Mouse (Mus musculus): ENCODE results near the gene Efemp1.

The Efemp1 gene

GRCm38 (mm10) chr11:28853102-28853800, at the start of gene Efemp1:
TSS of gene Efemp1 (plus strand) at chr11:28853204.
- DNase-seq, result peak; percentile 37 to 56

GRCm38 (mm10) chr11:28808685-28809084, 44.3 kb upstream of the Efemp1 start:
- peak; percentile 28 to 30 for DNase-seq

GRCm38 (mm10) chr11:28811874-28812273, 41.1 kb upstream of the Efemp1 start:
- peak in 1 of 2 experiments; percentile 5 for DNase-seq

- DNase-seq, result peak in 1 of 2 experiments; percentile 10
These were observed 40.4 kb upstream of the Efemp1 start for GRCm38 (mm10) chr11:28812564-28812963.

- DNase-seq, result no peak
These were observed 35.6 kb upstream of the Efemp1 start for GRCm38 (mm10) chr11:28817405-28817804.

GRCm38 (mm10) chr11:28826950-28827349, 26.1 kb upstream of the Efemp1 start:
- no peak for DNase-seq

- no peak for DNase-seq
These were observed 19.2 kb upstream of the Efemp1 start for GRCm38 (mm10) chr11:28833809-28834208.

GRCm38 (mm10) chr11:28835141-28835540, 17.9 kb upstream of the Efemp1 start:
- DNase-seq, result no peak

- DNase-seq, result no peak
These were observed 3.2 kb upstream of the Efemp1 start for GRCm38 (mm10) chr11:28849841-28850240.

- DNase-seq, result no peak
These were observed 1.4 kb upstream of the Efemp1 start for GRCm38 (mm10) chr11:28851645-28852044.

- DNase-seq, result no peak
These were observed 564 bp upstream of the Efemp1 start for GRCm38 (mm10) chr11:28852361-28852919.

- DNase-seq, result no peak
These were observed 6.1 kb downstream of the Efemp1 start for GRCm38 (mm10) chr11:28859125-28859524.

GRCm38 (mm10) chr11:28869129-28869528, 16.1 kb downstream of the Efemp1 start:
- DNase-seq, result no peak

GRCm38 (mm10) chr11:28881381-28881976, 28.5 kb downstream of the Efemp1 start:
- DNase-seq, result no peak

GRCm38 (mm10) chr11:28883106-28883505, 30.1 kb downstream of the Efemp1 start:
- no peak for DNase-seq

GRCm38 (mm10) chr11:28889538-28889937, 36.5 kb downstream of the Efemp1 start:
- no peak for DNase-seq

GRCm38 (mm10) chr11:28891515-28891914, 38.5 kb downstream of the Efemp1 start:
- DNase-seq, result no peak

- no peak for DNase-seq
These were observed 46.4 kb downstream of the Efemp1 start for GRCm38 (mm10) chr11:28899420-28899819.

- no peak for DNase-seq
These were observed 51.6 kb downstream of the Efemp1 start for GRCm38 (mm10) chr11:28904596-28904995.

- no peak for DNase-seq
These were observed 53.3 kb downstream of the Efemp1 start for GRCm38 (mm10) chr11:28906288-28906687.

GRCm38 (mm10) chr11:28908908-28909545, 56.0 kb downstream of the Efemp1 start:
- no peak for DNase-seq

GRCm38 (mm10) chr11:28912469-28913138, 59.6 kb downstream of the Efemp1 start:
- DNase-seq, result no peak

GRCm38 (mm10) chr11:28934449-28934848, 81.4 kb downstream of the Efemp1 start:
- no peak for DNase-seq

All from kidney, adult 8-10 months (tissue).